Mouse (Mus musculus): ENCODE results near the gene Coro6.

Gene Coro6

DNA sequence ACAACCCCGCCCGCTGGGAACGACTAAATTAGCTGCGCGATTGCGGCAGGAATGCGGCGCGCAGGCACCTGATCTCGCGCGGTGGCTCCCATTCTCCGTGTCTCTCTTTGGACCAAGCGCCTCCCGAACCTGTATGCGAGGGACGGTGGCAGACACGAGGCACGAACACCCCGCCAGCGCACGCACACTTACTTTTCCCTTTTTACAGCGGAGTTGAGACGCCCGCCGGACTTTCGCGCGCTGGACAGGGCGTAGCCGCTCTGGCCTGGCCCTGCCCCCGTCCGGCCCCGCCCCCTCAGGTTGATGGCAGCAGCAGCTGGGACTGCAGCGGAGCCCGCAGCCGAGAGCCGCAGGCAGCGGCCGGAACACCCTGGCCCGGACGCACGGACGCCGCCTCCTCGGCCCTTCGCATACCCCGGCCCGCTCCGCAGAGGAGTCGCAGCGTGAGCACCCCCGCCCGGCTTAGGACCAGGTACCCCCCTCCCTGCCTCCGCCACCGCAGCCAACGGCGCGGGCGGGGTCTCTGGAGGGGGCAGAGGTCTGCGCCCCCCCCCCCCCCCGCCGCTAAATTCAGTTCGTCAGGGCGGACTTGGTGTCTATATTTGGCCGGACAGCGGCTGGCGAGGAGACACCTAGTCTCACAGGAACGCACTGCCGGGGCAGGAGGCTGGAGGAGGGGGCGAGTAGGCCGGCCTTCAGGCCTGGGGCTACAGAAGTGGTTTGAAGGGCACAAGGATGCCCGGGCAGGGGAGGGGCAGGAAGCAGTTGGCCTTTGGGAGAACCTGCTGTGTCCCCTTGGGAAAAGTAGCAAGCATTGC is at the start of gene Coro6:
Gene Coro6 (plus strand): TSS at position 129 of the 818 bp plus-strand sequence.
- in situ Hi-C loops (cut with MboI, MseI): loop anchor here (10.0 kb wide), 1 partner anchor 358 kb away; no protein-coding TSS in a partner anchor

GRCm38 (mm10) chr11:77414141-77414839 is 47.9 kb upstream of the Coro6 start:
- in situ Hi-C loops (cut with MboI, MseI): no loop called here

GRCm38 (mm10) chr11:77416212-77417000 is 45.8 kb upstream of the Coro6 start:
- in situ Hi-C loops (cut with MboI, MseI): no loop called here

DNA sequence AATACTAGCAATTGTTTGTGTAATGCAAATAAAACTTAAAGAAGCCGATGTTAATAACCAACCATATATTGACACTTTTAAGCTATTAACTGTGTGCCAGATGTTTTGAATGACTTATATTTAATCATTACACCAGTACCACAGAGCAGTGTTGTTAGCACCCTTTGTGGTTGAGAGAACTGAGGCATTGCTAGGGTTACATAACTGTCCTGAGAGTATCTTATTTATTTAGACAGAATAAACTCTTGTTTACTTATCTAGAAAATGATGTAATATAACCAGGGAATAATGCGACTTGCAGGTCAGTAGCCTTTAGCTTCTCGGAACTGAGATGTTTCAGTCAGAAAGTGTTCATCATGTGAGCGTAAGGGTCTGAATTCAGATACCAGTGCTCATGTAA is 44.2 kb upstream of the Coro6 start:
- in situ Hi-C loops (cut with MboI, MseI): no loop called here

DNA sequence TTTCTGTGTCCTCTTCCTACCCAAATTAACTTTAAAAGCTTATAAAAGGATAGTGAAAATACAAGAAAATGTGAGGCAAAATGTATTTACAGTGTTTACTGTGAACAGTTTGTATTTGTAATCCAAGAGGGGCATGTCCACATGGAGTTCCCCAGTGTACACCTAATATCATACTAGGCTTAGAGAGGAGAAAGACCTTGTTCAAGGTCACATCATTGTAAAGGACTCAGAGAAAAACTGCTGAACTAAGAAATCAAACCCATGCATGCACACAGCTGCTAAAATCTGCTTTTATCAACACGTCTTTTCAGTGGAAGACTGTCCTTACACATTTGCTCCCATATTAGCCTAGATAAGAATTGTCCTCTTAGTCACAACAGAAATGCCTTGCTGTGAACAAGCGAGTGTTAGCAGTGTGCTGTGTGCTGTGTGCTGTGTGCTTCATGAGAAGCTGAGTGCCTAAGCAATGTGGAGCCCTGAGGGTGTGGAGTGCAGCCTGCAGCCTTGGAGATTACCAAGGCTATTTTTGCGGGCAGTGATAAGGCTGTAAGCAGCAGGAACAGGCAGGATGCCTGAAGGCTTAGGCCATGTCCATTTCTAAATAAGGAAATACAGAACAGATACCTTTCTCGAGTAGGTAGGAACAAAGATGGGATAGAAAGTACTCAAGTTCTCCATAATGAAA is 38.9 kb upstream of the Coro6 start:
- in situ Hi-C loops (cut with MboI, MseI): no loop called here

DNA sequence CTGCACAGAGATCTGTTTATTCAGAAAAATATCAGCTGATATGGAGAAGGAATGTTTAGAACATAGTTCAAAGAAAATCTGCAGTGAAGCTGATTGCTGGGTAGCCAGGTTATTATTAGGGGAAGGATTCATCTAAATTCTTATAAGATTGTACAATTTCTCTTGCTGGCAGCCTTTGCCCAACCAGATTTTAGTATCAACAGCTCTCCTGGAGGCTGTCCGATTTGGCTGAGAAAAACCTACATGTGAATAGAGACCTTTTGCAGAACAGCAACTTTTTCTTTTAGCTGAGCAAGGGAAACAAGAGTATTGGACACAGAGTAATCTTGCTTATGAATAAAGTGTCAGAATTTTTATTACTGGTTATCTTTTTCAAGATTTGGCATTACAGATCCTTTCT is 33.8 kb upstream of the Coro6 start:
- in situ Hi-C loops (cut with MboI, MseI): loop anchor here (25.0 kb wide), 1 partner anchor 1091 kb away; no protein-coding TSS in a partner anchor

GRCm38 (mm10) chr11:77437026-77437425 is 25.2 kb upstream of the Coro6 start:
- in situ Hi-C loops (cut with MboI, MseI): loop anchor here (25.0 kb wide), 1 partner anchor 1100 kb away; no protein-coding TSS in a partner anchor

DNA sequence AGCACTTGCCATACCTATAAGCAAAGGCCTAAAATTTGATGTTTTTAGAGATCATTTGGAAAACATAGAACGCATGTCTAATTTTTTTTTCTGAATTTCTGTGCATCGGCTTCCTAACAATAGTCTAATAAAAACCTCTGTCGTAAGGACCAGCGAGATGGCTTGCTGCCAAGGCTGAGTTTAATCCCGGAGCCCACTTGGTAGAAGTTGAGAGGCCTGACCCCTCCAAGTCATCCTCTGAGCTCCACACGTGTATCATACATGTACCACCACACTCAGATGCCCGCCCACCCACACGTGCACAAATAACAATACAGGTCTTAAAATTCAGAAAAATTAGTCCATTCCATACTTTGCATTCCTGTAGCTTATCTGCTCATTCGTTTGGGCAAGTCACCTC is 22.1 kb upstream of the Coro6 start:
- in situ Hi-C loops (cut with MboI, MseI): loop anchor here (10.0 to 25.0 kb wide), 2 partner anchors 125 to 1103 kb away; no protein-coding TSS in a partner anchor

DNA sequence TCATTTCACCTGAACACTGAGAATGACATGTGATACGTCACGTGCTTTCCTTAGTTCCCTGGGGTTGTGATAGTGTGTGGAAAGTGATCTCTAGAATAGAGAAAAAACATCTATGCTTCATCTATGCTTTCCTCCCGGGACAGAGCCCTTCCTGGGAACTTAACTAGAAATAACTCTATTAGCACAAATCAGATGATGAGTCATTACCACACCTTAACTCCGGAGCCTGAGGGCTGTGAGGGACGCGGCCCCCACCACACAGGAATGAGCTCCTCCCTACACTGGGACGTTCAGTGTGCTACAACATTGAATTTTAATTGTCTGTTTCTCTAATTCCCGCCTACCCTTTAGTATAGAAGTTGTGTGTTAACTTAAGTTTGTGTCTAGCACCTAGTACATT is 21.2 kb upstream of the Coro6 start:
- in situ Hi-C loops (cut with MboI, MseI): loop anchor here (10.0 to 25.0 kb wide), 2 partner anchors 126 to 1104 kb away; no protein-coding TSS in a partner anchor

GRCm38 (mm10) chr11:77442186-77443170 is 19.7 kb upstream of the Coro6 start:
- in situ Hi-C loops (cut with MboI, MseI): loop anchor here (10.0 to 25.0 kb wide), 2 partner anchors 128 to 1105 kb away; no protein-coding TSS in a partner anchor

DNA sequence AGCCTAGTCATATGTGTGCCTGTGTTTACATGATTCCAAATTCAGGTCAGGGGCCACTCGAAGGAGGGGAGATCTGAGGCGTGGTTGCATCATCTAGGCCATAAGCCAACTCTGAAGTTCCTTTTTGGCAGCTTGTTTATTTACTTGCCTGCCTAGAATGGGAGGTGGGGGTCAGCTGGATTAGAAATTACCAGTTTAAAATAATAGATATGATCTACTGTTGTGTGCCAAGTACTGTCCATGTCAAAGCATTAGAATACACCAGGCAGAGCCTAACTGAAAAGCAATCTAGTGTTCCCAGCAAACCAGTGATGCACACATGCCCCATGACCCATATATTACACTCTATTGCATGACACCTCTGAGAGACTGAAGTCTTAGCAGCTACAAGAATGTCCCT is 17.3 kb upstream of the Coro6 start:
- in situ Hi-C loops (cut with MboI, MseI): loop anchor here (5.0 to 25.0 kb wide), 3 partner anchors 130 to 1108 kb away; no protein-coding TSS in a partner anchor

- in situ Hi-C loops (cut with MboI, MseI): loop anchor here (5.0 to 25.0 kb wide), 3 partner anchors 132 to 1109 kb away; no protein-coding TSS in a partner anchor
Measured at GRCm38 (mm10) chr11:77446628-77447041, 15.6 kb upstream of the Coro6 start.

- in situ Hi-C loops (cut with MboI, MseI): loop anchor here (5.0 to 25.0 kb wide), 3 partner anchors 134 to 1112 kb away; no protein-coding TSS in a partner anchor
Measured at GRCm38 (mm10) chr11:77449224-77449623, 13.0 kb upstream of the Coro6 start.

DNA sequence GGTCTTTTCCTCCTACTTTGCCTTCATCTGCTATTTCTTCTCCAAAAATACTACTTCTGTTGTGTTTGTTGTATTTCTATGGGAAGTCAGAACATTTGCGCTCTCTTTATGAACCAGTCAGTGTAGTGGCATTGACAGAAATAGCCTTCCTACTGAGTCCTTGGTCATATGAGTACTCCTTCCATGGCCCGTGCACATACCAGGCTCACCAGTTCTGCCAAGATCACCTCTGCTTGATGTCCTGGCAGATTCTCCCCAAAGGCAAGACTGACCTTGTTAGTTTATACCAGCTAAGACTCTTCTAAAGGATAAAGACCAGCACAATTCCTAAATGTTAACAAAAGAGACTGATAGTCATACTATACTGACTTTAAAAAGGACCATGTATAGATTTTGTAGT is 10.5 kb upstream of the Coro6 start:
- in situ Hi-C loops (cut with MboI, MseI): no loop called here

DNA sequence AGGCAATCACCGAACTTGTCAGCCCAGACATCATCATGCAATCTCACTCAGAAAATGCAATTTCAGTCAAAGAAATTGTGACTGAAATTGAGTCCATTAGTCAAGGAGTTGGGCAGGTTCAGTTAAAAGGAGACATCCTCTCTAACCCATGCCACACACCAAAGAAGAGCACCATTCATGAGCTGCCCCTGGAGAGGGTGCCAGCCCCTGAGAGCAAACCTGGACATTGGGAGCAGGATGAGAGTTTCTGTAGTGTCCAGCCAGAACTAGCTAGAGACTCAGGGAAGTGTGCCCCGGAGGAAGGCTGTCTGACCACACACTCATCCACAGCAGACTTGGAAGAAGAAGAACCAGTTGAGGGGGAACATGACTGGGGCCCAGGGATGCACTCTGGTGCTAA is 8.8 kb upstream of the Coro6 start:
- in situ Hi-C loops (cut with MboI, MseI): no loop called here

DNA sequence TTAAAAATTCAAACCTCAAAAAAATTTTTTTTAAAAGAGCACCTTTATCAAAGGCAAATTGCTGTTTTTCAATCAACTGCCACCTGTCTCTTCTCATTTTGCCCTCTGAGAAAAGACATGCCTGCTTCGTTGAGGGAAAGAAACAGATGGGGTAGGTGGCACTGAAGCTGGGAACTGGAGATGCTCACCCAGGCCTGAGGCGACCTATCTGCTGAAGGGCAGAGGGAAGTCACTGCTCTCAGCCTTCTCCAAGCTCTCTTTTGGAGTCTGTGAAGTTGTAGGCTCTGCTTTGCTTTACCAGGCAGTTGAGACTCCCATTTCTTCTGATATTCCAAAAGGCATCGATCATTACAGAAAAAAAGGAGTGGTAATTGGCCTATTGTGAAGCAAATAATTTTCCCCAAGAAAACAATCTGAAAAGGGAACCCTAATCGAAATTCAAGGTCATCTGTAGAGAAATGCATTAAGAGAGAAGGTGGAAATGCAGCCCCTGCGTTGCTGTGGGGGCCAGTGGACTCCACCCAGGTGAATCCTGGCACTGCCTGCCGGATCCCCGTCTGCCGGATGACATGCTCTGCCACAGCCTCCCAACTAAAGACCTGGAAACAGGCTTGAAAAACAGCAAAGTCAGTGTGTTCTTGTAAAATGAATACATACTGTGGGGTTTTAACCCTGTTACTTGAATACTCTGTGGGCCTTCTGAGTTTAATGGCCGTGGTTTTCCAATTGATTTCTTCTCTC is 6.3 kb upstream of the Coro6 start:
- in situ Hi-C loops (cut with MboI, MseI): no loop called here

DNA sequence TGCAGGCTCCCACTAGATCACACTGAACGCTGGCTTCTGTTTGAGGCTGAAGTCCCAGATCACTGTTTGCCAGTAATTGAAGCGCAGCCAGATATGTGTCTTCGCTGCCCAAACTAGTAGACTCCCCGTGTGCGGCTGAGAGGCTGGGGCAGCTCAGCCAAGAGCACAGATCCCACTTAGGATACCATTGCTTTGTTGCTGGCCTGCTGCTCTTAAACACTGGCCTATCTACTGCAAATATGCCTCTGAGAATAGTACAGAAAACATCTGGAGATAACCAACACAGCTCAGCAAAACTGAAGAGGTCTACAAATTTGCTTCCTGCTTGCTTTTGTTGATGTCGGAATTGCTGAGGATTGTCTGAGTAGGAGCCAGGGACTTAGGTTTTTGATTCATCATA is 5.3 kb upstream of the Coro6 start:
- in situ Hi-C loops (cut with MboI, MseI): no loop called here

GRCm38 (mm10) chr11:77461856-77462255 is 355 bp upstream of the Coro6 start:
- in situ Hi-C loops (cut with MboI, MseI): loop anchor here (10.0 kb wide), 1 partner anchor 357 kb away; no protein-coding TSS in a partner anchor

DNA sequence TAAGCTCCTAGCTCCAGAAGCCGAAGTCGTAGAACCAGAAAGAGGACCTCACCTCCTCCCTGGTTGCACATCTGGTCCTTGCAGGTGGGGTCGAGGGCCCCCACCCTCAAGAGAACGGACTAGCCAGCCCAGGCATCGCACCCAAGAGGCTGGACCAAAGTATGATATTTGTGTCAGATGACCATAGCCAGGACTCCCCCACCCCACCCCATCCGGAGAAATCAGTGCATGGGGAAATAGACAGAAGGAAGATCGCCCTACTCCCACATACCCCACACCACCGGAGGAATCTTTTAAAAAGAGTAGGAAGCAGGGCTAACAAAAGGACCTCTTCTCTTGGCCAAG is 862 bp downstream of the Coro6 start:
- in situ Hi-C loops (cut with MboI, MseI): loop anchor here (10.0 kb wide), 1 partner anchor 358 kb away; no protein-coding TSS in a partner anchor
